Mouse (Mus musculus): ENCODE results near the gene Nrp2. TPM values are rescaled to one million over a fixed set of nuclear protein-coding genes. Genes with fewer than 3 reads are reported as not detected.

Nrp2 gene
- total and polyA plus RNA-seq, 3 experiments: not detected

DNA sequence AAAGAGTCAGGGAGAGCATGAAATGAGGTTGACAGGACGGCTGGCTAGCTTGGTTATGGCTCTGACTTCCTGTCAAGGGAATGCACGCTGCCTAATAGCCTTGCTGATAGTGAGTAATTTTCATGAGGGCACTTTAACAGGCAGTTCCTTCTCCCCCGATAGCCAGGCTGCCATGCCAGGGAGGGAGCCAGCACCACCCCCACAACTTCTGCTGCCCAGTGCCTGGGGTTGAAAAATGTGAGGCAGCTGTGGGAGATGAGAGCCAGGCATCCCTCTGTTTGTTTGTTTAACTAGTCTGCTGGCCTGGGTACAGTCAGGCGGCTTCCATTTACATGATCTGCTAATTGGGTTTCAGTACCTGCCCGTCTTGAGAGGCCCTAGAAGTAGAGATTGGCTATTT lies 157.7 kb downstream of the Nrp2 start:
- no peaks in the 10 kb centered on the region for H3K79me2 ChIP-seq (ENCODE audit: control insufficient read depth, insufficient read depth, low read length, poor library complexity)
- no peak for TF ChIP-seq POLR2AphosphoS5 (IDR thresholded peaks at IDR 0.05; ENCODE audit: borderline replicate concordance, low read depth, low read length)
- TF ChIP-seq MYC (IDR thresholded peaks at IDR 0.05; ENCODE audit: low read depth, low read length): no peak
- TF ChIP-seq SMC3 (IDR thresholded peaks at IDR 0.05; ENCODE audit: low read depth, low read length): no peak
- no peak for TF ChIP-seq TCF12 (IDR thresholded peaks at IDR 0.05; ENCODE audit: low read depth, low read length)
- TF ChIP-seq POLR2A (IDR thresholded peaks at IDR 0.05; ENCODE audit: control insufficient read depth in 1 of 2, insufficient read depth in 1 of 2, low read depth in 1 of 2, low read length in 2 of 2, poor library complexity in 1 of 2): no peak
- no peak for TF ChIP-seq E2F4 (IDR thresholded peaks at IDR 0.05; ENCODE audit: borderline replicate concordance, low read depth, low read length)
- TF ChIP-seq KAT2A (conservative IDR thresholded peaks at IDR 0.05; ENCODE audit: low read depth, low read length): no peak
- TF ChIP-seq BHLHE40 (IDR thresholded peaks at IDR 0.05; ENCODE audit: borderline replicate concordance, low read depth, low read length): no peak
- no peak for TF ChIP-seq ZNF384 (IDR thresholded peaks at IDR 0.05; ENCODE audit: low read depth, low read length)
- no peaks in the 10 kb centered on the region for H3K9me3 ChIP-seq (replicated peaks; ENCODE audit: insufficient read depth, low read length)
- H3K36me3 ChIP-seq (ENCODE audit: control insufficient read depth in 1 of 2, insufficient read depth in 2 of 2, low read length in 2 of 2): no peaks in the 10 kb centered on the region
- DNase-seq (ENCODE audit: low read depth, low spot score): no peak
- no peak overlapping the region for H3K9ac ChIP-seq (ENCODE audit: control insufficient read depth, low read depth, low read length, poor library complexity, severe bottlenecking)
- no peaks in the 10 kb centered on the region for H3K4me1 ChIP-seq (ENCODE audit: control insufficient read depth in 1 of 2, insufficient read depth in 2 of 2, low read length in 2 of 2)
- H3K4me3 ChIP-seq (ENCODE audit: control insufficient read depth in 1 of 2, insufficient read depth in 1 of 2, low read depth in 2 of 2, low read length in 2 of 2): no peak overlapping the region
- no peak overlapping the region for H3K27ac ChIP-seq (ENCODE audit: control insufficient read depth, low read depth, low read length)
- no peaks in the 10 kb centered on the region for H3K27me3 ChIP-seq (ENCODE audit: control insufficient read depth in 1 of 2, insufficient read depth in 2 of 2, low read length in 2 of 2)
